Mouse (Mus musculus): ENCODE results near the gene Aldh1a1.
"Not testable (repeated sequence)": the region's sequence is repeated elsewhere in the genome, so short reads cannot be mapped to it uniquely, and the experiment has no call there.

Gene Aldh1a1

DNA sequence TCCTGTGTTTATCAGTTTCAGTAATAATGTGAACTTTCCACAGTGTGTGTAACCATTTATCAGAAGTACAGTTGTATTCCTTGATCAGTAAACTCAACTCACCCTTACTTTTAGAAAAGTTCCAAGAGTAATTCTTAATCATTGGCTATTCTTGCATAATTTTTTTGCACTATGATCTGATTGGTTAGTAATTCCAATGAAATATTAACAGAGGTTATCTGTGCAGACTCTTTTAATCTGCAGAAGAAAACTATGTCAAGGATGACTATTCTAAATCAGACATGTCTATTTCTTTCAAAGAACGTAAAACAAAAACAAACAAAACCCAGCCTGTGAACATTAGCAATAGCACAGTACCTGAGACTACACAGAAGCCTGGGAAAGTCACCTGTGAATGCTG lies 62.9 kb downstream of the Aldh1a1 start:
- DNase-seq (ENCODE audit: low spot score in 2 of 2), result no peak

GRCm38 (mm10) chr19:20557211-20557610 lies 64.7 kb downstream of the Aldh1a1 start:
- no peak for DNase-seq (ENCODE audit: low spot score in 2 of 2)

DNA sequence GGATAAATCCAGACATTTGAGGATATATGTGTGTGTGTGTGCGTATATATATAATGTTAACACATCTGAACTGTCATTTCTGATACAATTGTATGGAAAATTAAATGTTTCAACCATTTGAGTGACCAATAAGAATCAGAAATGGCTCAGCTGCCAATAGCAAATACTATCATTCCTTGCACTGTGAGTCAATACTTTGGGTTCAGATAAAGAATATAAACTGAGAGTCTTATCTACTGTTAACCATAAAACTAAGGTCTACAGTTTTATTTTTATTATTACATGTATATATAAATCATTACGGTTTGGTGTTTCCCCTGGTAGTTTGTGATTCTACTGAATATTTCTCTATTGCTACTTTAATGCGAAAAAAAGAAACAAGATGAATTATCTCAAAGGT lies 65.6 kb downstream of the Aldh1a1 start:
- no peak for DNase-seq (ENCODE audit: low spot score in 2 of 2)

- no peak for DNase-seq (ENCODE audit: low spot score in 2 of 2)
These were observed 66.0 kb downstream of the Aldh1a1 start for GRCm38 (mm10) chr19:20558544-20558943.

DNA sequence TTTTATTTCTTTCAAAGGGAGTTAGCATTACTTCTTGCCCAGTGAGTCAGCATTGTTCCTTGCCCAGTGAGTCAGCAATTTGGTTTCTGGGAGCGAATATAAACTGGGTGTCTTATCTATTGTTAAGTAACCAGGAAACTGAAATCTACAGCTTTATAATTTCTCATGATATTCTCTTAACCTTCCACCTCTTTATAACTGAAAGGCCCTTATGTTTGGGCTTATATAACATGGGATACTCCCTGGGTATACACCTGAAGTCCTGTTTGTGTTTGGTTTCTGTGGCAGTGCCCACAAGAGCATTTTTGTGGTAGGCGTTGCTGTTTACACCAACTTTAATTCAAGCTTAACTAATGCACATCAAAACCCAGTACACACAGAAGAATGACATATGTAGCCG lies 66.4 kb downstream of the Aldh1a1 start:
- no peak for DNase-seq (ENCODE audit: low spot score in 2 of 2)

- no peak for DNase-seq (ENCODE audit: low spot score in 2 of 2)
These were observed 67.4 kb downstream of the Aldh1a1 start for GRCm38 (mm10) chr19:20559952-20560351.

DNA sequence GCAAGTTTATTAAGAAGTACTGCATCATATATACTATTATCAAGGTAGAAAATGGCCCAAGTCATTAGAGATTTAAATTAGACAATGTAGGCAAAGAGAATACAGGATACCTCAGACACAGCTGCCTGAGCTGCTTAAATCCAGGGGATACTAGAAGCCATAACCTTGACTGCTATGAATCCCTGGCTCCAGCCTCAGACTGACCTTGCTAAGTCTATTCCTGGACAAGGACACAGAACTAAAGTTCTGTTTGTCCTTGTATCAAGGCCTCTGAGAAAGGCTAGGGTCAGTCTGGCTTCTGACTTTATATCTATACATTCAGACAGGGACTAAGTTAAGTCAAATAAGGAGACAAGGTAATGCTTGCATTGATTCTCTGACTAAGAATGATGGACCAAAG lies 69.9 kb downstream of the Aldh1a1 start:
- no peak for DNase-seq (ENCODE audit: low spot score in 2 of 2)

DNA sequence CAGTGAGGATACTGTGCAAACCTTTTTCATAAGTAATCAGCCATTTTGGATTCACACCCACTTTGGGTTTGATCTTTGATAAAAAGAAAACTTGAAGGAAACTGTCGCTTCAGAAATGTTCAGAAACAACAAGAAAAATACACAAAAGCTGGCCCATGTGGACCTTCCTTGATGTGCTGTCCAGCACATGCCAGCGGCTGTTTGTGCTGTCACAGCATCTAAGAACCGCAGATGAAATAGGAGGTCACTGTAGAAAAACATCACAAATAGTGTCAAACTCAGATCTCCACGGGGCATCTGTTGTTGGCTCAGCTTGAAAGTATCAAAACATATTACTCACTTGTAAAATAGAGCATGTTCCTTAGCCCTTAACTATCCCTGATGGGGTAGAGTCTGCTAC lies 73.8 kb downstream of the Aldh1a1 start:
- DNase-seq (ENCODE audit: low spot score in 2 of 2), result no peak

- DNase-seq (ENCODE audit: low spot score in 2 of 2), result no peak
These were observed 74.5 kb downstream of the Aldh1a1 start for GRCm38 (mm10) chr19:20567039-20567438.

DNA sequence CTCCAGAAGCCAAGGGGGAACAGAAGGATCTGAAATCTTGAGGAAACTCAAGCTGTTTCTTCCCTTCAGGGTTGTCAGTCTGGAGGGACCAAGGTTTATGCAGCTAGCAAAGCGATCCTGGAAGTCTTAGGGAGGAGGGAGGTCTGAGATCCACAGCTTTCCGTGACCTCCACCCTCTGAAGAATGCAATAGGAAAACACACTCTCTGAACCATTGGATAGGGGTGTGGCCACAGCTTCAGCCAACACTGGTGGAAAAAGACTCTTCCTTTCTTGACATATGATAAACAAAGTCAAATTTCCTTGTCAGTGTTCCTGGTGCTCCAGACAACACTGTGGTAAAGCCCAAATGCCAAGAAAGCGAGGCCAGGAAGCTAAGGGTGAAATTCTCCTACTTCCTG lies 84.5 kb downstream of the Aldh1a1 start:
- no peak for DNase-seq (ENCODE audit: low spot score in 2 of 2)

DNA sequence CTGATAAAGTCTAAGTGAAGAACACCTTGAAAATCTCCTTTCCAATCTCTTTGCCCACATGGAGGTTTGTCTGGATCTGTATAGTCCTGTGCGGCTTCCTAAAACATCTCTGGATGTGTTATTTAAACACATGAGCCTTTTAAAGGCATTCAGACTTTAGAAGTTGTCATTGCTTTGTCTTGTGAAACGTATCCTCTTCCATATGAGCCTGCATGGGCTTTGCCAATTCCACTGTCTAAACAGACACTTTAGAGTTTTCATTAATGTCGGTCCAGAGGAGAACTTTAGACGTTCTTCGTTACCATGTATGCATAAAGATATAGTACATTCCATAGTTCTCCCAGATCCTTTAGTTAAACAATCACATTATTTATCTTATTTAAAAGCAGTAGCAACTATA lies 84.9 kb downstream of the Aldh1a1 start:
- no peak for DNase-seq (ENCODE audit: low spot score in 2 of 2)

GRCm38 (mm10) chr19:20599951-20600350 lies 107.4 kb downstream of the Aldh1a1 start:
- no peak for DNase-seq (ENCODE audit: low spot score in 2 of 2)

DNA sequence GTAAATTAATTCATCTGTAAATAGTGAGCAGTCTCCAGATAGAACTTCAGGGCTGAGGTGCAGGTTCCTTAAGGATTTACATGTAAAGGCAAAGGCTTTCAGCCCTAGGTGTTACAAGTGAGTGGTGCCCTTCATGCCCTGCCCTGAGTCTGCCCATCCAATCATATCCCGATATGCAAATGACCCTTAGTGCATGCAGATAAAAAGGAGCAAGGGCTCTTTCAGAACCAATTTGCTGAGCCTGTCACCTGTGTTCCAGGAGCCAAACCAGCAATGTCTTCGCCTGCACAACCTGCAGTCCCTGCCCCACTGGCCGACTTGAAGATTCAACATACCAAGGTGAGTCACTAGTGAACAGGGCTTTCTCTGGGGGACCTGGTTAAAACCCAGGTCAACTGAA lies 109.2 kb downstream of the Aldh1a1 start:
- DNase-seq (ENCODE audit: low spot score in 2 of 2), result peak; percentile 35 to 39

DNA sequence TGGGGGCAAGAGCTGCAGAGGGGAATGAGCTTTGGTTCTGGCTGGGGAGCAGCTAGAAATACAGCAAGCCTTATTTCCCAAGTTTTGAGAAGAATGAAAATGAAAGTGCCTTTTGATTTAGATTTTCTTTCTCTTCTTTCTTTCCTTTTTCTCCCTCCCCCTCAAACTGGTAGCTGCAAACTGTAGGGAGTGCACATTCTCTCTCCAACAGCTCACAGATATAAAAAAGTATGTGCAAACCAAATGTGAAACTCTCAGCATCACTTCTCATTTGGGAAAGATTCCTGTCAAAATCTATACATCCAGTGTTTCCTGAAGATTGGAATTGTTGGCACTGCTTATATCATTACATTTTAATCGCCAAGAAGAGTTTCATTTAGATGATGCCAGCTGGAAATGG lies 110.7 kb downstream of the Aldh1a1 start:
- DNase-seq (ENCODE audit: low spot score in 2 of 2), result no peak

GRCm38 (mm10) chr19:20603866-20604265 lies 111.4 kb downstream of the Aldh1a1 start:
- no peak for DNase-seq (ENCODE audit: low spot score in 2 of 2)

DNA sequence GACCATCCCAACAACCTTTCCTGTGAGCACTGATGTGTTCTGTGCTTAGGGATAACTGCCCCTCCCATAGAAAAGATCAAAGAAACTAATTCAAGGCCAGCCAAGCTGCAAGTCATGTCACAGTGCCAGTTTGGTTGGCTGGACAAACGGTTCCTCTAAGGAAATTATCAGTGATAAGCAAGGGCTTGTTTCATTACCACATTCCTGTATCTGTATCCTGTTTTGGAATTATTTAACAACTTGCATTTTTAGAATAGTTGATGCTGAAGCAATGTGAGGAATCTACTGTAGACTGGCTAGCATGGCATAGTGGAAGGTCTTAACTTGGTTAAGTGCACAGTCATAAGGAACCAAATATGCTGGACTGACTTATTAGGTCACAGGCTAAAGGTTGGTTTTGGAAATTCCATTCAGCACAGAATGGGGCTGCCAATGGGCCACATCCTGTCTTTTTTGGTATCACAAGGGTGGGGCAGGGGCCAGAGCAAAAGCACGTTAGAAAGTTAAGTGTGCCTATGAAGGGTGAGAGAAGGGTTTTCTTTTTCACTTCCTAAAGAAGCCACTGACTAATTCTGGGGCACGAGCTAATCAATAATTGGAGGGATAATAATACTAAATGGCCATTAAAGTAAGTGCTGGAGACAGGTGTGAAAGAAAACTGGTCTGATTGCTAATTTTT lies 121.9 kb downstream of the Aldh1a1 start:
- DNase-seq (ENCODE audit: low spot score in 2 of 2), result no peak

GRCm38 (mm10) chr19:20622434-20622833 lies 129.9 kb downstream of the Aldh1a1 start:
- no peak for DNase-seq (ENCODE audit: low spot score in 2 of 2)

DNA sequence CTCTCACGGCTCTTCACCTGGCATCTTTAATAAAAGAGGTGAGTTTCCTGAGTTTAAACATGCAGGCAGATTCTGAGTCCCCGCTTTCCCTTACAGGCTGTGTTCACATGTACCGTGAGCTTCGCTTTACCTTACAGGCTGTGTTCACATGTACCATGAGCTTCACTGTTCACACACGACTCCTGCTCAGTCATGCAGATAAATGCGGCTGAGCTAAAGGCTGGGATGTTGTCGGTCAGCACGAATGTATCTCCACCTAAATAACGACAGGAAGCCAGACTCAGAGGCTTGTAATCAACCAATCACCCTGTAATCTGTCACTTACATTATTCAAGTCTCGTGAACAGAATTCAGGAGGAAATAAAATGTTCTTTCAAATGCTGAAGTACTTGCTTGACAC lies 130.9 kb downstream of the Aldh1a1 start:
- DNase-seq (ENCODE audit: low spot score in 2 of 2), result no peak

DNA sequence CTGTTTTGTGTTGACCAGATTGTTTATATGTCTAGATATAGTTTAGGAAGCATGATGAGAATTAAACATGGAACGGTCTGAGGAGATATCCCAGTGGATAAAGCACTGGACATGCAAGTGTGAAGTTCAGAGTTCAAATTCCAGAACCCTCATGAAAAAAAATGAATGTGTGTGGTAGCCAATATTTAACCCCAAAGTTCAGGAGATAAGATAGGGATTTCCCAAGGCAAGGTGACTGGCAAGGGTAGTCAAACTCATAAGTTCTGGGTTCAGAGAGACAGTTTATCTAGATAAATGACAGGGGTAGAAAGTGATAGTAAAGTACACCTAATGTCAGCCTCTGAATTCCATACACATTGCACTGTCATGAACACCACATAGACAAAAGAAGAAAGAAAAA lies 138.5 kb downstream of the Aldh1a1 start:
- DNase-seq (ENCODE audit: low spot score in 2 of 2), result no peak

DNA sequence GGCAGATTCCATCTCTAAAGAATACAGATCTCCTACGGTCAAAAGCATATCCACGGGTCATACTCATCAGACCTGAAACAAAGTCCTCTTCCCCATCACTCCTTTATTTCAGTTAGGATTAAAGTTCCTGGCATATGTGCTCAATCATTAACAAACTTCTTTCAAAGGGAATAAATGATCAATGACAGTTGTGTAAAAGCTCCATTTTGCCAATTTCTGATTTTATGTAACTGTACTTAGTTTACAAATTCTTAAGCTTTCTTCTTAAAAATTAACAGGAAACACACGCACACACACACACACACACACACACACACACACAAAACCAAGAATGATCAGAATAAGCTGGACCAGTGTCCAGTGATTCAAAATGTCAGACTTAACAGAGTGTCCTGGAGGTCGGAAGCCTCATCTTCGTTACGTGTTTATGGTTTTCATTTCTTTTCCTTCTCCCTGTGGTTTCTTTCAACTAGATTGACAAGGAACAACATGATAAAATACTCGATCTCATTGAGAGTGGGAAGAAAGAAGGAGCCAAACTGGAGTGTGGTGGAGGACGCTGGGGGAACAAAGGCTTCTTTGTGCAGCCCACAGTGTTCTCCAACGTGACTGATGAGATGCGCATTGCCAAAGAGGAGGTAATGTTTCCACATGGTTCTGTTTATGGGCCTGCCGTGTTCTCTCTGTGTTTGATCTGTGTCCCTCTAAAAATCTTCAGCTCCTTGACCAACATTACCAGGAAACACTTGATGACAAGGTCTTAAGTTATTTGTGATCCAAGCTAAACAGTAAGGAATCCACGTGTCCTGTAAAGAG lies 141.6 kb downstream of the Aldh1a1 start:
- DNase-seq (ENCODE audit: low spot score in 2 of 2), result no peak

- no peak for DNase-seq (ENCODE audit: low spot score in 2 of 2)
These were observed 151.8 kb downstream of the Aldh1a1 start for GRCm38 (mm10) chr19:20644346-20644745.

DNA sequence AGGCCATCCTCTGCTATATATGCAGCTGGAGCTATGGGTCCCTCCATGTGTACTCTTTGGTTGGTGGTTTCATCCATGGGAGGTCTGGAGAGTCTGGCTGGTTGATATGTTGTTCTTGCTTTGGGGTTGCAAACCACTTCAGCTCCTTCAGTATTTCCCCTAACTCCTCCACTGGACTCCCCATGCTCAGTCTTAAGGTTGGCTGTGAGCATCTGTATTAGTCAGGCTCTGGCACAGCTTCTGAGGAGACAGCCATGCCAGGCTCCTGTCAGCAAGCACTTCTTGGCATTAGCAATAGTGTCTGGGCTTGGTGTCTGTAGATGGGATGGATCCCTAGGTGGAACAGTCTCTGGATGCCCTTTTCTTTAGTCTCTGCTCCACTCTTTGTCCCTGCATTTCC lies 155.0 kb downstream of the Aldh1a1 start:
- not testable (repeated sequence) for DNase-seq (ENCODE audit: low spot score in 2 of 2)

- DNase-seq (ENCODE audit: low spot score in 2 of 2), result no peak
These were observed 157.5 kb downstream of the Aldh1a1 start for GRCm38 (mm10) chr19:20650008-20650407.

Data from spleen, postnatal 10 days (tissue).